Mouse (Mus musculus) retina, adult 2 months (tissue): ENCODE data around the gene Ank.

Source experiments
- DNase-seq: peaks from one replicate; pipeline ENCODE4 v3.0.0-alpha.2; 2012; ENCODE audit warnings: low read depth, low spot score

Gene Ank

GRCm38 (mm10) chr15:27597516-27597915 lies 131.0 kb downstream of the Ank start:
- DNase-seq, result no peak

- DNase-seq, result no peak
Measured at GRCm38 (mm10) chr15:27598786-27599385, 132.4 kb downstream of the Ank start.

- DNase-seq, result no peak
Measured at GRCm38 (mm10) chr15:27600524-27600923, 134.0 kb downstream of the Ank start.

GRCm38 (mm10) chr15:27604558-27604957 lies 138.1 kb downstream of the Ank start:
- DNase-seq, result no peak

GRCm38 (mm10) chr15:27605252-27605651 lies 138.8 kb downstream of the Ank start:
- DNase-seq, result no peak

GRCm38 (mm10) chr15:27609554-27609953 lies 143.1 kb downstream of the Ank start:
- DNase-seq, result no peak

GRCm38 (mm10) chr15:27612533-27613221 lies 146.2 kb downstream of the Ank start:
- DNase-seq, result peak; percentile 33

GRCm38 (mm10) chr15:27613255-27613654 lies 146.8 kb downstream of the Ank start:
- DNase-seq, result no peak

GRCm38 (mm10) chr15:27616159-27616558 lies 149.7 kb downstream of the Ank start:
- no peak for DNase-seq

- no peak for DNase-seq
Measured at GRCm38 (mm10) chr15:27617227-27617626, 150.8 kb downstream of the Ank start.

GRCm38 (mm10) chr15:27618778-27619533 lies 152.5 kb downstream of the Ank start:
- no peak for DNase-seq

- DNase-seq, result no peak
Measured at GRCm38 (mm10) chr15:27619683-27620082, 153.2 kb downstream of the Ank start.

GRCm38 (mm10) chr15:27620475-27621185 lies 154.2 kb downstream of the Ank start:
- no peak for DNase-seq

GRCm38 (mm10) chr15:27623286-27623685 lies 156.8 kb downstream of the Ank start:
- DNase-seq, result no peak

- no peak for DNase-seq
Measured at GRCm38 (mm10) chr15:27625014-27625889, 158.8 kb downstream of the Ank start.

- no peak for DNase-seq
Measured at GRCm38 (mm10) chr15:27625890-27626255, 159.4 kb downstream of the Ank start.

GRCm38 (mm10) chr15:27626314-27626713 lies 159.8 kb downstream of the Ank start:
- DNase-seq, result no peak

GRCm38 (mm10) chr15:27627794-27628193 lies 161.3 kb downstream of the Ank start:
- DNase-seq, result no peak

GRCm38 (mm10) chr15:27629046-27629445 lies 162.6 kb downstream of the Ank start:
- DNase-seq, result no peak

- no peak for DNase-seq
Measured at GRCm38 (mm10) chr15:27629800-27630600, 163.5 kb downstream of the Ank start.
